Mouse (Mus musculus): ENCODE results near the gene Jarid2. TPM values are rescaled to one million over a fixed set of nuclear protein-coding genes. Genes with fewer than 3 reads are reported as not detected.

Gene Jarid2
- polyA plus RNA-seq (2015; fragmentation: Nextera tagmentation; extraction: Ambion mirVana): 8.0 and 8.3 TPM in 2 replicates

DNA sequence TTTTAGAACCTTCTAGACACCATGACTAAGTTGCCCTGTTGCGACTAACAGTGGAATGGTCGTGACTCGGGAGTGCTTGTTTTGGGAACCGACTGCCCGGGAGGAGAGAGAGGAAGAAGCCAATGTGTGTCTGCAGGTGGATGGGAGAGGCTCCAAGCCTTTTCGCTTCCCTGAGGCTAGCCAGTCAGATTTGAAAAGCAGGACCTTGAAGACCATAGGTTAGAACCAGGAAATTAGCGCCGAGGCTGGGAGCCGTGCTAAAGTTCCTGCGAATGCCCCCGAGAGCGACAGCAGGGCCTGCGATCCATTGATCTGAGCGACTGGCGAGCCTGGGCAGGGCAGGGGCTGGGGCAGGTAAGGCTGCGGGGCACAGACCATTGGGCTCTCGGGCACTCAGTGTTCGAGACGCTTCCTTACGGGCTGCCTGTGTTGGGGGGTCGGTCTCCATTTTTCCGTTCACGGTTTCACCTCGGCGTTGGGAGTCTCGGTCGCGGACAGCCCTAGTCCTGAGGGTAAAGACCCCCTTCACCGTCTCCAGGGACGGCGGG lies at the start of gene Jarid2:
Jarid2 (plus strand) TSS at position 51 of the 548 bp plus-strand sequence.
- Histone ChIP-seq H3K27me3 (ENCODE audit: control insufficient read depth, insufficient read depth, low read length) (no peaks in the 10 kb centered on the region), H3K9me3 (ENCODE audit: control insufficient read depth, low read length) (no peaks in the 10 kb centered on the region), H3K9ac (ENCODE audit: low read length) (peak within 1 kb of the TSS; percentile 86), H3K4me3 (ENCODE audit: low read depth, low read length) (peak within 1 kb of the TSS; percentile 73), H3K4me2 (replicated peaks; ENCODE audit: low read depth) (peak within 1 kb of the TSS; percentile 95), H3K27ac (replicated peaks) (peak within 1 kb of the TSS; percentile 92), H3K4me1 (replicated peaks; ENCODE audit: control insufficient read depth, insufficient read depth) (0 out of 2 replicates have a peak, but pooled peaks cover 3% of the 10 kb centered on the region), H3K36me3 (ENCODE audit: control insufficient read depth, insufficient read depth, low read length) (no peaks in the 10 kb centered on the region)
- ATAC-seq (ENCODE audit: low FRiP score, low TSS enrichment): no peak
- peak; percentile 67 for DNase-seq (ENCODE audit: low spot score)
- WGBS: 7% methylated on average over 30 of the region's 31 CpGs
- TF ChIP-seq CTCF (IDR thresholded peaks at IDR 0.05; ENCODE audit: low read depth) (no peak), EP300 (optimal IDR thresholded peaks at IDR 0.05) (no peak)

DNA sequence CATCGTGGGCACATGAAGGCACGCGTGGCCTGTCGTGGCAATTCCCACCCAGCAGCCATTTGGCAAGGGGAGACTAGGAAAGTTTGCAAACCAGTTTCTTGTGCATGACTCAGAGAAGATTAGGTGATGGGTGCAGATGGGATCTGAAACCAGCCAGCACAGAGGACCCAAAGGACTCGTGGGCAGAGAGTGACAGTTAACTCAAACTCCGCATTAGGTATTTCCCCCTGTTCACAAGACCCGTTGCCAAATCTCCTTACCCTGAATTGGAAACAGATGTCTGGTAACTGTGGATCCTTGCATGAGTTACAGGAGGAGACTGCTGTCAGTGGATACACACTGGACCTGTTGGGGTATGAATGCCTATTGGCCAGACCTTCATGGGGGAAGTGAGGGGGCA lies 48.2 kb upstream of the Jarid2 start:
- 88% methylated on average over 7 of the region's 7 CpGs for WGBS
- TF ChIP-seq CTCF (IDR thresholded peaks at IDR 0.05; ENCODE audit: low read depth) (no peak), EP300 (optimal IDR thresholded peaks at IDR 0.05) (no peak)
- H3K9ac ChIP-seq (ENCODE audit: low read length): no peak overlapping the region
- no peaks in the 10 kb centered on the region for H3K4me1 ChIP-seq (replicated peaks; ENCODE audit: control insufficient read depth, insufficient read depth)
- H3K4me2 ChIP-seq (replicated peaks; ENCODE audit: low read depth): no peak overlapping the region
- H3K27ac ChIP-seq (replicated peaks): no peak overlapping the region
- DNase-seq (ENCODE audit: low spot score): no peak
- ATAC-seq (ENCODE audit: low FRiP score, low TSS enrichment): no peak
- H3K27me3 ChIP-seq (ENCODE audit: control insufficient read depth, insufficient read depth, low read length): no peaks in the 10 kb centered on the region
- no peak overlapping the region for H3K4me3 ChIP-seq (ENCODE audit: low read depth, low read length)
- 0 out of 2 replicates have a peak, but pooled peaks cover 3% of the 10 kb centered on the region for H3K9me3 ChIP-seq (ENCODE audit: control insufficient read depth, low read length)
- no peaks in the 10 kb centered on the region for H3K36me3 ChIP-seq (ENCODE audit: control insufficient read depth, insufficient read depth, low read length)

- H3K27ac ChIP-seq (replicated peaks): no peak overlapping the region
- H3K9ac ChIP-seq (ENCODE audit: low read length): no peak overlapping the region
- H3K4me2 ChIP-seq (replicated peaks; ENCODE audit: low read depth): no peak overlapping the region
- no peaks in the 10 kb centered on the region for H3K27me3 ChIP-seq (ENCODE audit: control insufficient read depth, insufficient read depth, low read length)
- TF ChIP-seq EP300 (optimal IDR thresholded peaks at IDR 0.05) (no peak), CTCF (IDR thresholded peaks at IDR 0.05; ENCODE audit: low read depth) (no peak)
- WGBS: 37% methylated on average over 3 of the region's 3 CpGs
- no peaks in the 10 kb centered on the region for H3K9me3 ChIP-seq (ENCODE audit: control insufficient read depth, low read length)
- no peaks in the 10 kb centered on the region for H3K36me3 ChIP-seq (ENCODE audit: control insufficient read depth, insufficient read depth, low read length)
- no peaks in the 10 kb centered on the region for H3K4me1 ChIP-seq (replicated peaks; ENCODE audit: control insufficient read depth, insufficient read depth)
- H3K4me3 ChIP-seq (ENCODE audit: low read depth, low read length): no peak overlapping the region
- no peak for ATAC-seq (ENCODE audit: low FRiP score, low TSS enrichment)
- no peak for DNase-seq (ENCODE audit: low spot score)
Measured at GRCm38 (mm10) chr13:44688140-44688539, 41.1 kb upstream of the Jarid2 start.

DNA sequence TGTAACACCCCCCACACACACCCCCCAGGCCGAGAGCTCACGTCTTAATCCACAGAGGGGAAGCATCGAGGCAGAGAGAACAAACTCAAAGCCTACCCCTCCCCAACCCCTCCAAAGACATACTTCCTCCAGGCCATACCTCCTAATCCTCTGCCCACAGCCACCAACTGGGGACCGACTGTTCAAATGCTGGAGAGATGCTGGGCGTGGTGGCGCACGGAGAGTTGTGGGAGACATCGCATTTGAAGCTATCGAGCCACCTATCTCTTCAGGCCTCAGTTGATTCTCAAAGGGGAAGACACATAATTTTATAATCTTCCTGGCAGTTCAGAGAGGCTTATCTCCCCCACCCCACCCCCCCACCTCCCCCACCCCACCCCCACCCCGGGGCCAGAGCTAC lies 31.6 kb upstream of the Jarid2 start:
- no peak overlapping the region for H3K4me2 ChIP-seq (replicated peaks; ENCODE audit: low read depth)
- no peak for DNase-seq (ENCODE audit: low spot score)
- no peak overlapping the region for H3K27ac ChIP-seq (replicated peaks)
- no peak overlapping the region for H3K4me3 ChIP-seq (ENCODE audit: low read depth, low read length)
- H3K36me3 ChIP-seq (ENCODE audit: control insufficient read depth, insufficient read depth, low read length): no peaks in the 10 kb centered on the region
- TF ChIP-seq EP300 (optimal IDR thresholded peaks at IDR 0.05): no peak
- TF ChIP-seq CTCF (IDR thresholded peaks at IDR 0.05; ENCODE audit: low read depth): no peak
- H3K9me3 ChIP-seq (ENCODE audit: control insufficient read depth, low read length): no peaks in the 10 kb centered on the region
- H3K4me1 ChIP-seq (replicated peaks; ENCODE audit: control insufficient read depth, insufficient read depth): no peaks in the 10 kb centered on the region
- no peak for ATAC-seq (ENCODE audit: low FRiP score, low TSS enrichment)
- H3K9ac ChIP-seq (ENCODE audit: low read length): no peak overlapping the region
- 87% methylated on average over 10 of the region's 10 CpGs for WGBS
- H3K27me3 ChIP-seq (ENCODE audit: control insufficient read depth, insufficient read depth, low read length): no peaks in the 10 kb centered on the region

GRCm38 (mm10) chr13:44704036-44704801 lies 25.1 kb upstream of the Jarid2 start:
- 0 out of 2 replicates have a peak, but pooled peaks have one; percentile 59 for ATAC-seq (ENCODE audit: low FRiP score, low TSS enrichment)

More at GRCm38 (mm10) chr13:44704036-44704801, 25.1 kb upstream of the Jarid2 start:
- Histone ChIP-seq H3K9me3 (ENCODE audit: control insufficient read depth, low read length) (no peaks in the 10 kb centered on the region), H3K4me2 (replicated peaks; ENCODE audit: low read depth) (no peak overlapping the region), H3K36me3 (ENCODE audit: control insufficient read depth, insufficient read depth, low read length) (no peaks in the 10 kb centered on the region), H3K27ac (replicated peaks) (no peak overlapping the region), H3K27me3 (ENCODE audit: control insufficient read depth, insufficient read depth, low read length) (no peaks in the 10 kb centered on the region), H3K4me3 (ENCODE audit: low read depth, low read length) (no peak overlapping the region), H3K9ac (ENCODE audit: low read length) (no peak overlapping the region), H3K4me1 (replicated peaks; ENCODE audit: control insufficient read depth, insufficient read depth) (no peaks in the 10 kb centered on the region)
- 75% methylated on average over 15 of the region's 15 CpGs for WGBS
- no peak for TF ChIP-seq CTCF (IDR thresholded peaks at IDR 0.05; ENCODE audit: low read depth)
- no peak for TF ChIP-seq EP300 (optimal IDR thresholded peaks at IDR 0.05)
- peak; percentile 53 for DNase-seq (ENCODE audit: low spot score)

Data from stomach, postnatal 0 days (tissue).